Mouse (Mus musculus) left cerebral cortex, postnatal 14 days (tissue): ENCODE results near the gene Gm8082. TPM values are rescaled to one million over a fixed set of nuclear protein-coding genes. Genes with fewer than 3 reads are reported as not detected.
"Not testable (repeated sequence)": the region's sequence is repeated elsewhere in the genome, so short reads cannot be mapped to it uniquely, and the experiment has no call there.

Experiments
- DNase-seq, 2 experiments: peaks; one replicate each; pipeline ENCODE4 v3.0.0; 2021 to 2022; ENCODE audit warnings: low spot score in 2 of 2, mixed read lengths in 1 of 2
- intact Hi-C: fragments of 180-260 bp; cut with DNase I; formaldehyde crosslinking; loops from one replicate; pipeline ENCODE4 v1.15.1; 2025
- long read RNA-seq, 2 experiments: library from polyadenylated mRNA; stranded (forward); transcript quantifications; one replicate each; pipeline ENCODE4 v2.0.0; 2021
- total RNA-seq, 2 experiments: library from RNA; stranded (reverse); gene quantifications; 2 replicates each; pipeline ENCODE4 v1.2.3; 2021

Gm8082 gene
- not detected for total RNA-seq
- long read RNA-seq, experiment 1, result 0 reads
- long read RNA-seq, experiment 2, result 0 reads

DNA sequence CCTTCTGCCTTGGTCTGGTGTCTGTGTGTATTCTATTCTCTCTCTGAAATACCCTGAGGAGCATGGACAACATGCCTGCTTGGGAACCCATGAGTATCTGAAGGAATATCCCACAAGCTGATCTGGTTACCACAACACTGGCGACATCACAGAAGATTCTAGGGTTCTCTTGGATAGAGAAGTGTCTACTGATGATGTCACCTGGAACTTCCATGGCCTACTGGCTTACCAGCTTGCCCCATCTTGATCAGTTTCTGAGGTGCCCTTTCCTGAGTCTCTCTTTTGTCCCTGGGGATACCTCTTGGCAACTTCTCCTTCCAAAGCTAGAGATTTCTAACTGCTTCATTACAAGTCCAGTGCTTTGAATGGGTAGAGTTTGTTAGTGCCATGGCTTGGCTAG is at the start of gene Gm8082:
Gene Gm8082 (minus strand): TSS at position 101 of the 400 bp plus-strand sequence.
- intact Hi-C loops, DNase-seq: not testable (repeated sequence)

DNA sequence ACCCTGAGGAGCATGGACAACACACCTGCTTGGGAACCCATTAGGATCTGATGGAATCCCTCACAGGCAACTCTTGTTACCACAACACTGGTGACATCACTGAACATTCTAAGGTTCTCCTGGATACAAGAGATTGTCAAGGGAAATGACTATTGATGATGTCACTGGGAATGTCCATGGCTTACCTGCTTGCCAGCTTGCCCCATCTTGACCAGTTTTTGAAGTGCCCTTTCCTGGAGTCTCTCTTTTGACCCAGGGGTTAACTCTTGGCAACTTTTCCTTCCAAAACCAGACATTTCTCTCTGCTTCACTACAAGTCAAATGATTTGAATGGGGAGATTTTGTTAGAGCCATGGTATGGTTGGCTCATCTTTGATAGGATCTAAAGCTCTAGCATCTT is 22.1 kb upstream of the Gm8082 start, which contains the start of gene Gm10376:
Gene Gm10376 (minus strand): TSS at position 101 of the 400 bp plus-strand sequence.
- intact Hi-C loops, DNase-seq: not testable (repeated sequence)

Other genes with a start within 250 kb of the Gm8082 start
- gene Gm3015, start 224.8 kb downstream of the Gm8082 start, total RNA-seq, result not detected
- not detected for gene Gm10377, start 195.6 kb downstream of the Gm8082 start, total RNA-seq
- gene Gm21977, start 140.1 kb downstream of the Gm8082 start, total RNA-seq, result not detected
- gene Gm10376, start 22.0 kb upstream of the Gm8082 start, total RNA-seq, result under 1 TPM in 1 of 2 experiments, not detected in 1; 0.49 TPM
- not detected for gene Gm8094, start 83.0 kb upstream of the Gm8082 start, total RNA-seq
- gene Gm8104, start 107.0 kb upstream of the Gm8082 start, total RNA-seq, result under 1 TPM; 0.26 to 0.36 TPM
- gene Gm7233, start 186.2 kb upstream of the Gm8082 start, total RNA-seq, result under 1 TPM in 1 of 2 experiments, not detected in 1; 0.20 TPM
- not detected for gene Gm8122, start 241.7 kb upstream of the Gm8082 start, total RNA-seq